Mouse (Mus musculus): Measurements from ENCODE around the gene Nmt1. TPM values are rescaled to one million over a fixed set of nuclear protein-coding genes. Genes with fewer than 3 reads are reported as not detected.

Gene Nmt1
- polyA plus RNA-seq (2015; fragmentation: Nextera tagmentation; extraction: Ambion mirVana) = 59.2 and 63.2 TPM in 2 replicates

DNA sequence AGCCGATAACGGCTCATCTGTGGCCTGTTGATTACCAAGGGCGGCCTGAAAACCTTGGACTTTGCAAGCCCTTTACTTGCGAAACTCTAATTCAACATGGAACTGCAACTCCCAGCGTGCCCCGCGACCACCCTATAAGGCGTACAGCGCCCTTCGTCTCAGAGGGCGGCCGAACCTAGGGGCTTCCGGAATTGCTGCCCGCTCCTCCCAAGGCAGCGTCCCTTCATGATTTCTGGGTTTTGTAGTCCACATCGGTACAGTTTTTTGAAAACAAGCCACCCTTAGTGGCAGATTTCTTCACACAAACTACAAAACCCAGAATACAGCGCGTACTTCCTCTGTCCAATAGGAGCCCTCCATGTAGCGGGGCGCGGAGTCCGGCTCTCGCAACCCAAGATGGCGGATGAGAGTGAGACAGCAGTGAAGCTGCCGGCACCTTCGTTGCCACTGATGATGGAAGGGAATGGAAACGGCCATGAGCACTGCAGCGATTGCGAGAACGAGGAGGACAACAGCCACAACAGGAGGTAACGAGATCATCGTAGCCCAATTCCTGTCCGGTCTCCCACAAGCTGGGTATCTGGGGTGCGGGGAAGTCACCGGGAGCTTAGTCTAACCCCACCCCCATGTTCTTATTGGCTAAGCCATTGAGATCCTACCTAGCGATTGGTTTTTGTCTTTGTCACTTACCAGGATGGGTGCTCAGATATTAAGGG, at the start of gene Nmt1, which contains the start of gene Dcakd:
TSS of gene Nmt1 (plus strand) at position 15 of the 716 bp plus-strand sequence.
TSS of gene Dcakd (minus strand) at position 158 of the 716 bp plus-strand sequence.
- H3K27ac ChIP-seq = peak within 1 kb of the TSS; percentile 88
- peak; percentile 99 for ATAC-seq (replicated peaks; ENCODE audit: low FRiP score)
- peaks cover 32% of the 10 kb centered on the region for H3K4me1 ChIP-seq
- WGBS = under 1% methylated on average over 36 of the region's 36 CpGs
- no peaks in the 10 kb centered on the region for H3K27me3 ChIP-seq
- peak within 1 kb of the TSS; percentile 87 for H3K4me3 ChIP-seq (replicated peaks)
- H3K9ac ChIP-seq = peak within 1 kb of the TSS; percentile 69
- peak within 1 kb of the TSS; percentile 74 for H3K4me2 ChIP-seq
- no peaks in the 10 kb centered on the region for H3K9me3 ChIP-seq (replicated peaks)
- H3K36me3 ChIP-seq = peaks cover 27% of the 10 kb centered on the region

GRCm38 (mm10) chr11:102981151-102981890, 46.7 kb upstream of the Nmt1 start:
- WGBS = 66% methylated on average over 10 of the region's 10 CpGs
- peaks cover 9% of the 10 kb centered on the region for H3K27me3 ChIP-seq
- ATAC-seq (replicated peaks; ENCODE audit: low FRiP score) = no peak
- no peak overlapping the region for H3K9ac ChIP-seq
- H3K4me1 ChIP-seq = peaks cover 6% of the 10 kb centered on the region; the same call in 1 of the 2 replicates
- no peaks in the 10 kb centered on the region for H3K9me3 ChIP-seq (replicated peaks)
- no peak overlapping the region for H3K27ac ChIP-seq
- H3K4me3 ChIP-seq (replicated peaks) = no peak overlapping the region
- H3K36me3 ChIP-seq = no peaks in the 10 kb centered on the region
- no peak overlapping the region for H3K4me2 ChIP-seq

DNA sequence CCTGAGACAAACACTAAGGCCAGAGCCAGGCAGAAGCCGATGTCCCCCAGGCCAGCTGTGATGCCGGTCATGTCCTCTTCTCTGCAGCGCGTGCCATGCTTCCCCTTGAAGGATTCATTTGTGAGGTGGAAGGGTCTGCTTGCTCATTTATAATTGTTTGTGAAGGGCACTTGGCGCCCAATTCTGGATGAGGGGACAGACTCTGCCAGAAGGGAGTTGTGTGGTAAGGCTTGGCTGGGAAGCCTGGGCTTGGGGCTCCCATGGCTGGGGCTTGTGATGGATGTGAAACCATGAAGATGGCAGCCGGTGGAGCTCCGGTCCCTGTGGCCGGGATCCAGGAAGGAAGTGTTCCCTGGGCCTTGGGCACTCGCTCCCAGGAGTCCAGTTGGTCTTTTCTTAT, 43.9 kb upstream of the Nmt1 start:
- no peaks in the 10 kb centered on the region for H3K9me3 ChIP-seq (replicated peaks)
- H3K4me2 ChIP-seq = no peak overlapping the region
- no peak for ATAC-seq (replicated peaks; ENCODE audit: low FRiP score)
- no peak overlapping the region for H3K27ac ChIP-seq
- H3K9ac ChIP-seq = no peak overlapping the region
- H3K36me3 ChIP-seq = no peaks in the 10 kb centered on the region
- H3K4me3 ChIP-seq (replicated peaks) = no peak overlapping the region
- WGBS = 90% methylated on average over 9 of the region's 9 CpGs
- peaks cover 6% of the 10 kb centered on the region; the same call in 1 of the 2 replicates for H3K4me1 ChIP-seq
- peaks cover 29% of the 10 kb centered on the region for H3K27me3 ChIP-seq

- no peak for ATAC-seq (replicated peaks; ENCODE audit: low FRiP score)
- H3K9ac ChIP-seq = no peak overlapping the region
- peaks cover 8% of the 10 kb centered on the region for H3K4me1 ChIP-seq
- H3K9me3 ChIP-seq (replicated peaks) = no peaks in the 10 kb centered on the region
- H3K27me3 ChIP-seq = peaks cover 34% of the 10 kb centered on the region
- no peak overlapping the region for H3K27ac ChIP-seq
- no peak overlapping the region for H3K4me2 ChIP-seq
- H3K4me3 ChIP-seq (replicated peaks) = no peak overlapping the region
- WGBS = 71% methylated on average over 4 of the region's 4 CpGs
- H3K36me3 ChIP-seq = no peaks in the 10 kb centered on the region
These were observed 43.4 kb upstream of the Nmt1 start for GRCm38 (mm10) chr11:102984615-102985014.

DNA sequence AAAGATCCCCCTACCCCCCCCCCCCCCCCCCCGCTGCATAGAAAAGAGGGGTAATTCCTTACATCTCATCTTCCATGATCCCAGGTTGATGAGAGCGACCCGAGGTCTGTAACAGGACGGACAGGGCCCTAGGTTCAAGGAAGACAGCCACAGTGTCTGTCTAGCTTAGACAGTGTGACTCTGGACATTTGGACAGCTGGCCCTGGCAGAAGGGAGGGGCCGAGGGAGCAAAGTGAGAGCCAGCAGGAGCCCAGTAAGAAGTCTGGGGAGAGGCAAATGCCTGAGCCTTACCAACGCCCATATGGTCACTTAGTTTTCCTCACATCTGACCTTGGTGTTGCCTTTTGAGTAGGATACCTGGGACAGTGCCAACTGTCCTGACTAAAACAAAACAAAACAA, 42.8 kb upstream of the Nmt1 start:
- Histone ChIP-seq H3K4me2 (no peak overlapping the region), H3K9me3 (replicated peaks) (no peaks in the 10 kb centered on the region), H3K4me1 (peaks cover 14% of the 10 kb centered on the region), H3K27ac (no peak overlapping the region), H3K9ac (no peak overlapping the region), H3K27me3 (peaks cover 39% of the 10 kb centered on the region), H3K4me3 (replicated peaks) (no peak overlapping the region), H3K36me3 (no peaks in the 10 kb centered on the region)
- ATAC-seq (replicated peaks; ENCODE audit: low FRiP score) = no peak
- 31% methylated on average over 6 of the region's 6 CpGs for WGBS

DNA sequence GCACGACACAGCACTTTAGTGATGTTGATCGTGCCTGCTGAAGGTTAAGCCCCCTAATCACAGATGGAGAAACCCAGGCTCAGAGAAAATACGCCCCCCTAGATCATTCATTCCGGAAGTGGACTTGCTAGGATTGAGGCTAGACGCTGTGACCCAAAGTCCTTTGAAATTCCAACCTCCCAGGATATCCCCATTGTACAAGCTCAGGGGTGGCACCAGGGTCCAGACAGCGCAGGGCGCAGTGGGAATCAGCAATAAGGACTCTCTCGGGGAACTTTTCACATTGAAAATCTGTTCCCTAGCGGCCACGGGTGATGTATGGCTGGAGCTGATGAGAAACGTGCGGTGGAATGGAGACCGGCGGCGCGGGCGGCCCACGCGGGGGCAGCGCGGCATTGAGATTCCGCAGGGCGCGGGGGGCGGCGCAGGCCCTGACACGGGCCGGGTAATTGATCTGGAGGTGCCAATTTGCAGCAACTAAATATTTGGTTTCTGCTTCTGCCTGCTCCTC, 38.3 kb upstream of the Nmt1 start:
- Histone ChIP-seq H3K4me1 (peaks cover 29% of the 10 kb centered on the region), H3K9ac (peak overlapping the region; percentile 43; the same call in 1 of the 2 replicates), H3K4me2 (peak overlapping the region; percentile 89), H3K36me3 (peaks cover 12% of the 10 kb centered on the region), H3K9me3 (replicated peaks) (no peaks in the 10 kb centered on the region), H3K27ac (no peak overlapping the region), H3K27me3 (peaks cover 53% of the 10 kb centered on the region), H3K4me3 (replicated peaks) (peak overlapping the region; percentile 48)
- no peak for ATAC-seq (replicated peaks; ENCODE audit: low FRiP score)
- WGBS = 5% methylated on average over 28 of the region's 28 CpGs

GRCm38 (mm10) chr11:102990152-102990663, 37.8 kb upstream of the Nmt1 start:
- H3K4me1 ChIP-seq = peaks cover 34% of the 10 kb centered on the region
- 3% methylated on average over 29 of the region's 29 CpGs for WGBS
- ATAC-seq (replicated peaks; ENCODE audit: low FRiP score) = no peak; the same call in 1 of the 2 replicates

GRCm38 (mm10) chr11:102991681-102992080, 36.3 kb upstream of the Nmt1 start:
- no peak for ATAC-seq (replicated peaks; ENCODE audit: low FRiP score)
- Histone ChIP-seq H3K27ac (no peak overlapping the region), H3K9me3 (replicated peaks) (no peaks in the 10 kb centered on the region), H3K9ac (peak overlapping the region; percentile 12; the same call in 1 of the 2 replicates), H3K4me3 (replicated peaks) (peak overlapping the region; percentile 25), H3K27me3 (peaks cover 53% of the 10 kb centered on the region), H3K4me2 (peak overlapping the region; percentile 55), H3K36me3 (peaks cover 32% of the 10 kb centered on the region), H3K4me1 (peaks cover 36% of the 10 kb centered on the region)
- WGBS = 2% methylated on average over 16 of the region's 16 CpGs

More at GRCm38 (mm10) chr11:102990152-102990663, 37.8 kb upstream of the Nmt1 start:
- Histone ChIP-seq H3K27me3 (peaks cover 53% of the 10 kb centered on the region), H3K9me3 (replicated peaks) (no peaks in the 10 kb centered on the region), H3K27ac (no peak overlapping the region), H3K4me2 (peak overlapping the region; percentile 89), H3K36me3 (peaks cover 17% of the 10 kb centered on the region), H3K9ac (peak overlapping the region; percentile 43; the same call in 1 of the 2 replicates), H3K4me3 (replicated peaks) (peak overlapping the region; percentile 48)

GRCm38 (mm10) chr11:102992940-102993339, 35.0 kb upstream of the Nmt1 start:
- ATAC-seq (replicated peaks; ENCODE audit: low FRiP score) = no peak; the same call in 1 of the 2 replicates
- no peaks in the 10 kb centered on the region for H3K9me3 ChIP-seq (replicated peaks)
- peaks cover 36% of the 10 kb centered on the region for H3K4me1 ChIP-seq
- no peak overlapping the region for H3K9ac ChIP-seq
- peaks cover 45% of the 10 kb centered on the region for H3K36me3 ChIP-seq
- no peak overlapping the region for H3K4me2 ChIP-seq
- H3K4me3 ChIP-seq (replicated peaks) = no peak overlapping the region
- peaks cover 45% of the 10 kb centered on the region for H3K27me3 ChIP-seq
- WGBS = 2% methylated on average over 5 of the region's 5 CpGs
- H3K27ac ChIP-seq = no peak overlapping the region

GRCm38 (mm10) chr11:102993420-102994029, 34.5 kb upstream of the Nmt1 start:
- peaks cover 39% of the 10 kb centered on the region for H3K27me3 ChIP-seq
- H3K9me3 ChIP-seq (replicated peaks) = no peaks in the 10 kb centered on the region
- H3K27ac ChIP-seq = no peak overlapping the region
- H3K36me3 ChIP-seq = peaks cover 50% of the 10 kb centered on the region
- WGBS = 61% methylated on average over 17 of the region's 17 CpGs
- no peak overlapping the region for H3K9ac ChIP-seq
- H3K4me1 ChIP-seq = peaks cover 36% of the 10 kb centered on the region
- H3K4me2 ChIP-seq = no peak overlapping the region
- no peak for ATAC-seq (replicated peaks; ENCODE audit: low FRiP score)
- H3K4me3 ChIP-seq (replicated peaks) = no peak overlapping the region

- no peak overlapping the region for H3K27ac ChIP-seq
- ATAC-seq (replicated peaks; ENCODE audit: low FRiP score) = no peak
- no peak overlapping the region for H3K9ac ChIP-seq
- H3K4me3 ChIP-seq (replicated peaks) = no peak overlapping the region
- H3K4me1 ChIP-seq = peaks cover 30% of the 10 kb centered on the region
- H3K4me2 ChIP-seq = no peak overlapping the region
- peaks cover 65% of the 10 kb centered on the region for H3K36me3 ChIP-seq
- H3K9me3 ChIP-seq (replicated peaks) = no peaks in the 10 kb centered on the region
- peaks cover 25% of the 10 kb centered on the region for H3K27me3 ChIP-seq
- WGBS = 61% methylated on average over 18 of the region's 18 CpGs
These were observed 33.0 kb upstream of the Nmt1 start for GRCm38 (mm10) chr11:102994952-102995351.
